Mouse (Mus musculus): Measurements from ENCODE around the gene Nup85. TPM values are rescaled to one million over a fixed set of nuclear protein-coding genes. Genes with fewer than 3 reads are reported as not detected.
A peak's percentile ranks its signal among the peaks of the same experiment; 100 is the strongest.

Gene Nup85
- polyA plus RNA-seq, 1 experiment = 99.9 TPM

DNA sequence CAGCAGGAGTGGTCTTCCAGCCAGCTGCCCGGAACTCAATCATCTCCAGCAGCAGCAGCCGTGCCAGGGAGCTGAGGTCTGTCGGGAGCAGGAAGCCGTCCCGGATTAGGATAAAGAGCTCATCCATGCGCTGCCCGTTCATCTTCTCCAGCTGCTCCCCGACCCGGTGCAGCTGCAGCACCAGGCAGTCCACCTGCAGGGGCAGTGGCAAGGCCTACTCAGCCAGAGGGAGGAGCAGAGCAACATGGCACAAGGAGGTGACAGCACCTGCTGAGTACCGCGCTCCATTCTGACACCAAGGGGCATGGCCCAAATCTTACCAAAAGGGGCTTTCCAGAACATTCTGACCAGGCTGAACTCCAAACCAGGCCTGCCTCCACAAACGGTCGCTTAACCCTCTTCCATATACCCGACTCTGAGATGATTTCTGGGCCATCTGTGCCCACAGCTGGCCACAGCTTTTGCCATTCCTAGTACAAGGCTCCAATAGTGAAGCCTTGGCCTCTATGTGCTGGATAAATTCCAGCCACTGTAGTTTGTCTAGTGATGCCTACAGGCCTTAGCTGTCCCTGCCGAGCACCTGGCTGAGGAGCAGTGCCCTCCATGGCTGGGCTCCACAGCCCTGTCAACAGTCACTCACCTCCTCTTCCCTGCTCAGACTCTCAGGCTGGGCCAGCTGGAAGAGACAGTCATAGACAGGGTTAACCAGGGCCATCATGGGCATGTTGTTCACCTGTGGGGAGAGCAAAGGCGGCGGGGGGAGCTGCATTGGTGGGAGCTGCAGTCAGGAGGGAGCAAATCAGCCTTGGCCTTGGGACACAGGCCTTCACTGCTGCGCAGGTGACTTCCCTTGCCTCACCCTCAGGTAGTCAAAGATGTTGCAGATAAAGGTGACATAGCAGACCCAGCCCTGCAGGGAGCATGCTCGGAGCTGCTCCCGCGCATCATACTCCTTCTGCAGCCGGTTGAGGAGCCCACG lies 44.5 kb downstream of the Nup85 start:
- H3K9me3 ChIP-seq (replicated peaks; ENCODE audit: control insufficient read depth, insufficient read depth, low read length, poor library complexity, severe bottlenecking) = no peaks in the 10 kb centered on the region
- no peak overlapping the region for H3K4me3 ChIP-seq (ENCODE audit: low read depth, low read length)
- no peak for TF ChIP-seq POLR2A (IDR thresholded peaks at IDR 0.05; ENCODE audit: insufficient read depth, low read length)
- no peak for TF ChIP-seq EP300 (IDR thresholded peaks at IDR 0.05; ENCODE audit: insufficient read depth, low read depth, low read length)
- no peak for TF ChIP-seq CTCF (IDR thresholded peaks at IDR 0.05; ENCODE audit: low read depth, low read length)
- H3K36me3 ChIP-seq (ENCODE audit: control insufficient read depth, insufficient read depth, low read length, poor library complexity, severe bottlenecking) = peaks cover 29% of the 10 kb centered on the region
- H3K9ac ChIP-seq (ENCODE audit: low read depth, poor library complexity, severe bottlenecking) = no peak overlapping the region
- no peaks in the 10 kb centered on the region for H3K27me3 ChIP-seq (ENCODE audit: control insufficient read depth, insufficient read depth, low read length, poor library complexity, severe bottlenecking)
- H3K4me1 ChIP-seq (ENCODE audit: control insufficient read depth, insufficient read depth, low read length) = no peaks in the 10 kb centered on the region
- H3K27ac ChIP-seq (ENCODE audit: insufficient read depth, low read length) = no peak overlapping the region

DNA sequence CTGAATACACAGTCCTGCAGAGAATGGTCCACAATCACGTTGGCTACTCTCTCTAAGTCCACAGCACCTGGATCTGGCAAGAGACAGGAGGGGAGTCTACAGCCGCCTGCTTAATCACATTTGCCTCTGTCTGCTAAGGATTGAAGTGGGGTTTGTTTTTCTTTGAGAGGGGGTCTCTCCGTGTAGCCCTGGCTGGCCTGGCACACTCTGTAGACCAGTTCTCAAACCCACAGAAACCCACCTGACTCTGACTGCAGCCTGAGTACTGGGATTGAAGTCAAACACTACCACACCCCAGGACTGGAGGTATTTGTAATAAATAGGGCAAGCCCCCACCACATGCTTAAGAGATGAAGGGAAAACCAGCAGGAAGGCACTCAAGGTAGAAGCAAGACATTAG lies 45.3 kb downstream of the Nup85 start:
- no peak for TF ChIP-seq CTCF (IDR thresholded peaks at IDR 0.05; ENCODE audit: low read depth, low read length)
- no peak for TF ChIP-seq EP300 (IDR thresholded peaks at IDR 0.05; ENCODE audit: insufficient read depth, low read depth, low read length)
- TF ChIP-seq POLR2A (IDR thresholded peaks at IDR 0.05; ENCODE audit: insufficient read depth, low read length) = no peak
- Histone ChIP-seq H3K27me3 (ENCODE audit: control insufficient read depth, insufficient read depth, low read length, poor library complexity, severe bottlenecking) (no peaks in the 10 kb centered on the region), H3K27ac (ENCODE audit: insufficient read depth, low read length) (no peak overlapping the region), H3K9me3 (replicated peaks; ENCODE audit: control insufficient read depth, insufficient read depth, low read length, poor library complexity, severe bottlenecking) (no peaks in the 10 kb centered on the region), H3K4me1 (ENCODE audit: control insufficient read depth, insufficient read depth, low read length) (peaks cover 5% of the 10 kb centered on the region), H3K9ac (ENCODE audit: low read depth, poor library complexity, severe bottlenecking) (no peak overlapping the region), H3K36me3 (ENCODE audit: control insufficient read depth, insufficient read depth, low read length, poor library complexity, severe bottlenecking) (peaks cover 29% of the 10 kb centered on the region), H3K4me3 (ENCODE audit: low read depth, low read length) (no peak overlapping the region)

DNA sequence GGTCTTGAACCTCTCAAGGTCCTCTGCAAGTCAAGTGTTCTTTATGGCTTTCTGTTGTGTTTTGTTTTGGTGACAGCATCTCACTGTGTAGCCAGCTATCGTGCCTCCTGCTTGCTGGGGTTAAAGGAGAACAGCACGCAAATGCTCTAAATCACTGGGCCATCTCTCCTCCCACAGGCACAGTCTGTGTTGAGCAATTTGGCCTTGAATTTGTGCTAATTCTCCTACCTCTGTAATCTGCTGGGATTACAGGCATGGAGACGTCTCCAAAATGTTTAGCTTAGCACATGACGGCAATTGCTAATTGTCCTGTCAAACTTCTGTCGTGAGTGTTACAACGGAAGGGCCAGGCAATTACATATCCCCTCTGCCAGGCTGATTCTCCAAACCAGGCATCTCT lies 46.9 kb downstream of the Nup85 start:
- no peak overlapping the region; the same call in 1 of the 2 replicates for H3K9ac ChIP-seq (ENCODE audit: low read depth, poor library complexity, severe bottlenecking)
- no peak for TF ChIP-seq EP300 (IDR thresholded peaks at IDR 0.05; ENCODE audit: insufficient read depth, low read depth, low read length)
- TF ChIP-seq POLR2A (IDR thresholded peaks at IDR 0.05; ENCODE audit: insufficient read depth, low read length) = no peak
- TF ChIP-seq CTCF (IDR thresholded peaks at IDR 0.05; ENCODE audit: low read depth, low read length) = no peak
- H3K27me3 ChIP-seq (ENCODE audit: control insufficient read depth, insufficient read depth, low read length, poor library complexity, severe bottlenecking) = no peaks in the 10 kb centered on the region
- H3K27ac ChIP-seq (ENCODE audit: insufficient read depth, low read length) = no peak overlapping the region
- H3K4me3 ChIP-seq (ENCODE audit: low read depth, low read length) = no peak overlapping the region
- H3K4me1 ChIP-seq (ENCODE audit: control insufficient read depth, insufficient read depth, low read length) = peaks cover 5% of the 10 kb centered on the region
- peaks cover 25% of the 10 kb centered on the region for H3K36me3 ChIP-seq (ENCODE audit: control insufficient read depth, insufficient read depth, low read length, poor library complexity, severe bottlenecking)
- no peaks in the 10 kb centered on the region for H3K9me3 ChIP-seq (replicated peaks; ENCODE audit: control insufficient read depth, insufficient read depth, low read length, poor library complexity, severe bottlenecking)

DNA sequence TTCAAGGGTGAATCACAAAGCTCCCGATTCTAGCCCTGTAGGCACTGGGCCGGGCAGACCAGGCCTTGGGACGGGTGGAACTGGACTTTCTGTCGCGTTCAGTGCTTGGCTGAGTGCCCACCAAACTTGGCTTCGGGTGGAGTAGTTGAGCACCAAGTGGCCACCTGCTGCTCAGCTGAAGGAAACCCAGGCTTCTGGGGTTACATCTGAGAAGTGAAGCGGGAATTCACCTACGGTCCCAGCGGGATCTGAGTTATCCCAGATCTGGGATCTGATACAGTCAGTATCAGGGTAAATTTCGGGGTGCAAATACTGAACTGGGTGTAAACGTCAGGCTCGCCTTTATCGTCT lies 47.8 kb downstream of the Nup85 start:
- peak overlapping the region; percentile 89 for H3K4me3 ChIP-seq (ENCODE audit: low read depth, low read length)
- H3K27me3 ChIP-seq (ENCODE audit: control insufficient read depth, insufficient read depth, low read length, poor library complexity, severe bottlenecking) = no peaks in the 10 kb centered on the region
- H3K9me3 ChIP-seq (replicated peaks; ENCODE audit: control insufficient read depth, insufficient read depth, low read length, poor library complexity, severe bottlenecking) = no peaks in the 10 kb centered on the region
- H3K36me3 ChIP-seq (ENCODE audit: control insufficient read depth, insufficient read depth, low read length, poor library complexity, severe bottlenecking) = peaks cover 18% of the 10 kb centered on the region
- peak overlapping the region; percentile 88 for H3K9ac ChIP-seq (ENCODE audit: low read depth, poor library complexity, severe bottlenecking)
- H3K4me1 ChIP-seq (ENCODE audit: control insufficient read depth, insufficient read depth, low read length) = peaks cover 5% of the 10 kb centered on the region
- H3K27ac ChIP-seq (ENCODE audit: insufficient read depth, low read length) = peak overlapping the region; percentile 54
- TF ChIP-seq EP300 (IDR thresholded peaks at IDR 0.05; ENCODE audit: insufficient read depth, low read depth, low read length) = no peak
- TF ChIP-seq POLR2A (IDR thresholded peaks at IDR 0.05; ENCODE audit: insufficient read depth, low read length) = no peak
- no peak for TF ChIP-seq CTCF (IDR thresholded peaks at IDR 0.05; ENCODE audit: low read depth, low read length)

DNA sequence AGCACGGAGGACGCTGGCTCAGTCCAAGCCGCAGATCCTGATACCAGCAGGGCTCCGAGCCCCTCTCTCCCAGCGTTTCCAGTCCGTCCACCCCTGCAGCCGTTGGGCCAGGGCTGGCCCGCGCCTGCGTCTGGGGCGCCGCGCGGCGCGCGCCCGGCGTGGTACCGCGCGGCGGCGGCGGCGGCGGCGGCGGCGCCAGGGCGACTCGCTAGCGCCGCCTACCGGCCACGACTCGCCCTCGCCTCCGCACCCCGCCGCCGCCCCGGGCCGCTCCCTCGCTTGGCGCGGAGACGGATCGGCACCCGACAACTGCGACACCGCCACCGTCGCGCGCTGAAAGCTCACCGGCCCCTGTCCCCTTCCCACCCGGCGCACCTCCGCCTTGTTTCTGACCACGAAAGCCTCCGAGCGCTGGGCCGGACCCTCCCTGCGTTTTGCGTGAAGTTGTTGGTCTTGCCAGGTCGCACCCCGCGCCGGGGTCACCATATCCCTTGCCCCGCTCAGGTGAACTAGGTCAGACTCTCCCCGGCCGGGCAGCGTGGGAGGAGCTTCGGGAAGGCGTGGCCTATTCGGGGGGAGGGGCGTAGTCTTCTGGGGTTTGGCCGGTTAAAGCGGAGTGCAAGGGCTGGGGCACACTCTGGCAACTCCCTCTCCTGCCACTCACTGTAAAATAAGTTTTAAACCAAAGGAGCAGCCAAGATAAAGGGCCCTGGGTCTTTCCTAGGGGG lies 48.3 kb downstream of the Nup85 start, which contains the start of gene Mif4gd:
Gene Mif4gd, minus strand, starts transcription at position 560 of the 728 bp plus-strand sequence.
- Histone ChIP-seq H3K9ac (ENCODE audit: low read depth, poor library complexity, severe bottlenecking) (peak within 1 kb of the TSS; percentile 88), H3K4me3 (ENCODE audit: low read depth, low read length) (peak within 1 kb of the TSS; percentile 90), H3K36me3 (ENCODE audit: control insufficient read depth, insufficient read depth, low read length, poor library complexity, severe bottlenecking) (peaks cover 14% of the 10 kb centered on the region), H3K4me1 (ENCODE audit: control insufficient read depth, insufficient read depth, low read length) (peaks cover 5% of the 10 kb centered on the region), H3K27ac (ENCODE audit: insufficient read depth, low read length) (peak within 1 kb of the TSS; percentile 80), H3K9me3 (replicated peaks; ENCODE audit: control insufficient read depth, insufficient read depth, low read length, poor library complexity, severe bottlenecking) (no peaks in the 10 kb centered on the region), H3K27me3 (ENCODE audit: control insufficient read depth, insufficient read depth, low read length, poor library complexity, severe bottlenecking) (no peaks in the 10 kb centered on the region)
- TF ChIP-seq EP300 (IDR thresholded peaks at IDR 0.05; ENCODE audit: insufficient read depth, low read depth, low read length) = 0 out of 2 replicates have a peak, but pooled peaks have one; percentile 20
- TF ChIP-seq CTCF (IDR thresholded peaks at IDR 0.05; ENCODE audit: low read depth, low read length) = peak; percentile 19
- TF ChIP-seq POLR2A (IDR thresholded peaks at IDR 0.05; ENCODE audit: insufficient read depth, low read length) = peak; percentile 83
